Mouse (Mus musculus) ES-E14 (cell line): ENCODE measurements around the gene Hs3st3b1. TPM values are rescaled to one million over a fixed set of nuclear protein-coding genes. Genes with fewer than 3 reads are reported as not detected.

Source experiments
- DNase-seq: peaks from one replicate; pipeline ENCODE4 v3.0.0-alpha.2; 2013; ENCODE audit warnings: low read depth, low spot score
- H3K27ac ChIP-seq: 2 replicates; pipeline ENCODE4 v1.5.1; 2012; ENCODE audit warnings: low read depth, mild to moderate bottlenecking, low read length, moderate library complexity, mixed read lengths; ENCODE audit not compliant: poor library complexity, insufficient read depth, severe bottlenecking
- H3K36me3 ChIP-seq: 2 replicates; pipeline ENCODE4 v1.6.1; 2012; ENCODE audit warnings: mild to moderate bottlenecking, low read length, moderate library complexity, mixed read lengths; ENCODE audit not compliant: control insufficient read depth, poor library complexity, insufficient read depth, severe bottlenecking
- H3K4me1 ChIP-seq, 2 experiments: fragments of 150-350 bp in 1 of 2; sonication (generic) in 1 of 2; 2 replicates each; pipeline ENCODE4 v1.6.1; 2012; ENCODE audit warnings: low read length in 2 of 2, mild to moderate bottlenecking in 1 of 2, mixed read lengths in 1 of 2; ENCODE audit not compliant: control insufficient read depth in 2 of 2, insufficient read depth in 2 of 2, poor library complexity in 1 of 2
- H3K4me3 ChIP-seq, 2 experiments: fragments of 150-350 bp in 1 of 2; sonication (generic) in 1 of 2; 2 replicates each; pipeline ENCODE4 v1.5.1; 2012; ENCODE audit warnings: low read length in 2 of 2, low read depth in 1 of 2, mild to moderate bottlenecking in 1 of 2, mixed read lengths in 1 of 2; ENCODE audit not compliant: insufficient read depth in 1 of 2, poor library complexity in 1 of 2, severe bottlenecking in 1 of 2
- H3K9ac ChIP-seq: 2 replicates; pipeline ENCODE4 v1.6.1; 2012; ENCODE audit warnings: low read depth, mild to moderate bottlenecking, low read length, mixed read lengths; ENCODE audit not compliant: poor library complexity, insufficient read depth, severe bottlenecking
- H3K9me3 ChIP-seq: fragments of 150-350 bp; sonication (generic); 2 replicates; pipeline ENCODE4 v1.6.1; 2012; ENCODE audit warnings: low read depth, mild to moderate bottlenecking, low read length; ENCODE audit not compliant: control insufficient read depth, insufficient read depth
- CHD2 ChIP-seq: IDR thresholded peaks from 2 replicates; pipeline ENCODE4 v1.6.1; 2014; ENCODE audit warnings: mild to moderate bottlenecking, low read depth, low read length, inconsistent platforms
- HCFC1 ChIP-seq: IDR thresholded peaks from 2 replicates; pipeline ENCODE4 v1.6.1; 2012; ENCODE audit warnings: low read length, inconsistent platforms, borderline replicate concordance; ENCODE audit not compliant: insufficient read depth
- MAFK ChIP-seq: IDR thresholded peaks from 2 replicates; pipeline ENCODE4 v1.6.1; 2014; ENCODE audit warnings: mild to moderate bottlenecking, low read depth, low read length, inconsistent platforms; ENCODE audit not compliant: insufficient read depth
- ZC3H11A ChIP-seq: IDR thresholded peaks from 2 replicates; pipeline ENCODE4 v1.6.1; 2012; ENCODE audit warnings: low read depth, mild to moderate bottlenecking, inconsistent platforms, low read length, borderline replicate concordance
- ZNF384 ChIP-seq: IDR thresholded peaks from 2 replicates; pipeline ENCODE4 v1.6.1; 2012; ENCODE audit warnings: low read depth, low read length, inconsistent platforms
- in situ Hi-C, 2 experiments: fragments of 600-800 bp; cut with MboI; formaldehyde crosslinking; loops; one replicate each; pipeline ENCODE4 v1.15.1; 2025; ENCODE audit warnings: low sequenced_read_pairs in 2 of 2, inconsistent platforms in 1 of 2; ENCODE audit not compliant: unreplicated experiment in 2 of 2
- total RNA-seq: library from RNA; depleted of rRNA; stranded (reverse); fragments of 300-350 nt; gene quantifications from 2 replicates; pipeline ENCODE4 v1.2.3, GENCODE M21; 2012

Gene Hs3st3b1
- total RNA-seq, 1 experiment: 4.4 TPM

DNA sequence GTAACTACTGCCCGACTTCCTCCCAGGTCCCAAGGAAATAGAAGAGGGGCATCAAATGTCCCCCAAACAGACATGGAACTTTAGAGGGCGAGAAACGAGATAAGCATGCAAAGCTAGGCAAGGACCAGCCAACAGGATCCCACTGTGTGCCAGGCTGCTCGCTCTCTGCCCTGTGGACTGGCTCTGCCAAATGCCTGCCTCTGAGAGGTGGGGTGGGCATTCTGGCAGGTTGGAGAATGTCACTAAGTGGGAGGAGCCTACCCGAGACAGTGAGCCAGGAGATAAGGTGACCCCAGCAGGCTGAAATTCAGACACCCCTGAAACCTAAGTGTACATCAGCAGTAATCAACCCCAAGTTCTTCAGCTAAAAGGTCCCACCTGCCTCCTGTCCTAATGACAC, 11.1 kb downstream of the Hs3st3b1 start:
- H3K9ac ChIP-seq: no peak overlapping the region
- no peak for TF ChIP-seq ZNF384
- TF ChIP-seq CHD2: no peak
- DNase-seq: no peak
- H3K9me3 ChIP-seq: no peaks in the 10 kb centered on the region
- no peaks in the 10 kb centered on the region for H3K36me3 ChIP-seq
- no peak overlapping the region for H3K4me3 ChIP-seq
- H3K4me1 ChIP-seq: peaks cover 0 to 3% of the 10 kb centered on the region in 2 experiments; a peak in 3 of 4 replicates
- no peak overlapping the region for H3K27ac ChIP-seq
- in situ Hi-C loops: loop anchor here in 1 of 2 experiments (25.0 kb wide), 1 partner anchor 526 kb away; the partner anchor contains the start of genes F930015N05Rik and Hs3st3a1

DNA sequence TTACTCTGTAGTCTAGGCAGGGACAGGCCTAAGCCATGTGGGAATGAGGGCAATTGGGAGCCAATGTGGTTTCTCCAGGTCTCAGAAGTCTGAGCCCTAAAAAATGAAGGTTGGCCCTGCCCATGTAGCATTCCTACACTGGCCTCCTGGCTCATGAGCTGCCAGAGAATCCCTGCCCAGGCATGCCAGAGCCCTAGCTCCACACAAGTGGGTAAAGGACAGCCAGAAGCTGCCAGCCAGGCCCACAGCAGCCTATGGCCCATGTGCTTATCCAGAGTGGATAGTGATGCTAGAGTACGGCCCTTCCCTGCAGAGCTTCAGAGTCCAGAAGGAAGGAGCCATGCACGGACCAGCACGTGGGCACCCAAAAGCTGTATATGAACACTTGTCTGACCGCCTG, 12.1 kb downstream of the Hs3st3b1 start:
- H3K9ac ChIP-seq: no peak overlapping the region
- H3K36me3 ChIP-seq: no peaks in the 10 kb centered on the region
- H3K27ac ChIP-seq: no peak overlapping the region
- H3K9me3 ChIP-seq: no peaks in the 10 kb centered on the region
- H3K4me3 ChIP-seq: no peak overlapping the region
- no peak for DNase-seq
- peaks cover 0 to 2% of the 10 kb centered on the region in 2 experiments; a peak in 2 of 4 replicates for H3K4me1 ChIP-seq
- in situ Hi-C loops: loop anchor here in 1 of 2 experiments (25.0 kb wide), 1 partner anchor 527 kb away; the partner anchor contains the start of genes F930015N05Rik and Hs3st3a1
- TF ChIP-seq CHD2: no peak
- TF ChIP-seq ZNF384: no peak
- TF ChIP-seq HCFC1: no peak
- no peak for TF ChIP-seq MAFK
- TF ChIP-seq ZC3H11A: no peak

DNA sequence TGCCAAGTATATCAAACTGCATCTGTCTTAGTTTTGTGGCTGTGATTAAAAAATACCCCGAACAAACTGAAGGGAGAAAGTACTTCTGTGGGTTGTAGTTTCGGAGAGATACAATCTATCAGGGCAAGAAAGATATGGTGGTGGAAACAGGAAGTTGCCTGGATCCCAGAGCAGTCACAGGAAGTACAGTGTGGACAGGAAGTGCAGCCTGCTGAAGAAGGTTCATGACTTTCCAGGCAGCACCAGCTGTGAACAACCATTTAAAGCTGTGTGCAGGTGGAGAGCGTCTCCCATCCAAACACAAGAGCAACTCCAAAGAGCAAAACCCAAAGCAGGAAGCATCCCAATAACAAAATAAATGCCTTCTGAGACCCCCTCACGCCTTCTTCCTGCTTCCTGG, 13.6 kb downstream of the Hs3st3b1 start:
- Histone ChIP-seq H3K9ac (no peak overlapping the region), H3K27ac (no peak overlapping the region), H3K4me3 (no peak overlapping the region), H3K36me3 (no peaks in the 10 kb centered on the region), H3K9me3 (no peaks in the 10 kb centered on the region), H3K4me1 (no peaks in the 10 kb centered on the region; a peak in 1 of 4 replicates)
- TF ChIP-seq CHD2 (no peak), ZC3H11A (no peak), HCFC1 (no peak), MAFK (no peak), ZNF384 (no peak)
- no peak for DNase-seq
- in situ Hi-C loops: loop anchor here in 1 of 2 experiments (25.0 kb wide), 1 partner anchor 529 kb away; the partner anchor contains the start of genes F930015N05Rik and Hs3st3a1

- in situ Hi-C loops: loop anchor here in 1 of 2 experiments (25.0 kb wide), 1 partner anchor 531 kb away; the partner anchor contains the start of genes F930015N05Rik and Hs3st3a1
- Histone ChIP-seq H3K4me1 (no peaks in the 10 kb centered on the region; a peak in 1 of 4 replicates), H3K4me3 (no peak overlapping the region), H3K9ac (no peak overlapping the region), H3K36me3 (no peaks in the 10 kb centered on the region), H3K27ac (no peak overlapping the region), H3K9me3 (no peaks in the 10 kb centered on the region)
- DNase-seq: no peak
- TF ChIP-seq ZNF384 (no peak), ZC3H11A (no peak), MAFK (no peak)
These were observed 15.3 kb downstream of the Hs3st3b1 start for GRCm38 (mm10) chr11:63906552-63907353.
